Mouse (Mus musculus) heart, adult 2 months (tissue): Measurements from ENCODE around the gene Tmem30a. TPM values are rescaled to one million over a fixed set of nuclear protein-coding genes. Genes with fewer than 3 reads are reported as not detected.
A peak's percentile ranks its signal among the peaks of the same experiment; 100 is the strongest.

Source experiments
- DNase-seq, 2 experiments: peaks; one replicate each; pipeline ENCODE4 v3.0.0; 2021
- H3K27ac ChIP-seq: fragments of 200-600 bp; 2 replicates; pipeline ENCODE4 v1.8.1; 2022
- H3K27me3 ChIP-seq: fragments of 200-500 bp; 2 replicates; pipeline ENCODE4 v1.6.1; 2012; ENCODE audit warnings: mild to moderate bottlenecking, low read length, inconsistent platforms, mixed read lengths; ENCODE audit not compliant: control insufficient read depth, insufficient read depth
- H3K36me3 ChIP-seq: fragments of 200-500 bp; 2 replicates; pipeline ENCODE4 v1.6.1; 2012; ENCODE audit warnings: low read length, inconsistent platforms; ENCODE audit not compliant: control insufficient read depth, insufficient read depth
- H3K4me1 ChIP-seq: fragments of 200-500 bp; 2 replicates; pipeline ENCODE4 v1.6.1; 2011; ENCODE audit warnings: low read length; ENCODE audit not compliant: control insufficient read depth, insufficient read depth
- H3K4me3 ChIP-seq: fragments of 200-600 bp; 2 replicates; pipeline ENCODE4 v1.8.1; 2022
- H3K79me2 ChIP-seq: fragments of 200-500 bp; replicated peaks from 2 replicates; pipeline ENCODE4 v1.6.1; 2012; ENCODE audit warnings: mild to moderate bottlenecking, inconsistent platforms, low read length, moderate library complexity, mixed read lengths; ENCODE audit not compliant: control insufficient read depth, insufficient read depth
- H3K9ac ChIP-seq: fragments of 200-500 bp; 2 replicates; pipeline ENCODE4 v1.6.1; 2012; ENCODE audit warnings: low read depth, mild to moderate bottlenecking, control low read depth, inconsistent platforms, low read length, mixed read lengths
- CTCF ChIP-seq: fragments of 200-600 bp; IDR thresholded peaks from 2 replicates; pipeline ENCODE4 v1.8.1; 2022; ENCODE audit warnings: antibody characterized with exemption, mild to moderate bottlenecking, moderate library complexity
- EP300 ChIP-seq: fragments of 200-500 bp; IDR thresholded peaks from 2 replicates; pipeline ENCODE4 v1.6.1; 2011; ENCODE audit warnings: low read depth, low read length, control low read depth; ENCODE audit not compliant: insufficient read depth
- POLR2A ChIP-seq: fragments of 200-500 bp; IDR thresholded peaks from 2 replicates; pipeline ENCODE4 v1.6.1; 2011; ENCODE audit warnings: mild to moderate bottlenecking, low read depth, low read length, control low read depth; ENCODE audit not compliant: insufficient read depth
- WGBS: fragments of 180-500 bp; shearing (Covaris S2); methylation state at CpG from one replicate; pipeline ENCODE4 v1.1.7; 2018; 5-methylcytosine and 5-hydroxymethylcytosine counted together
- intact Hi-C: fragments of 180-260 bp; cut with DNase I; formaldehyde crosslinking; loops from one replicate; pipeline ENCODE4 v1.15.1; 2025
- long read RNA-seq: library from polyadenylated mRNA; stranded (forward); transcript quantifications from one replicate; pipeline ENCODE4 v2.0.0, GENCODE M21; 2021
- polyA plus RNA-seq: library from polyadenylated mRNA; depleted of rRNA; stranded (reverse); fragments of >200 nt; gene quantifications from 2 replicates; pipeline ENCODE4 v1.2.3, GENCODE M21; 2012; rRNA removed
- total RNA-seq, 2 experiments: library from RNA; stranded (reverse); gene quantifications; 2 replicates each; pipeline ENCODE4 v1.2.3; 2021

The Tmem30a gene
- total RNA-seq (10 to 100 TPM; 56.0 to 65.5 TPM), polyA plus RNA-seq (23.6 and 34.6 TPM in 2 replicates)
- long read RNA-seq, transcript Tmem30a-201 (7 exons, 3,658 nt) = major isoform, 192 of 202 reads
- long read RNA-seq, partial matches to known transcripts = 1 of 202 reads
- long read RNA-seq, other reads (novel, unspliced or antisense) = 5 of 202 reads

- WGBS = under 1% methylated on average over 91 of the region's 91 CpGs
- Histone ChIP-seq H3K79me2 (peaks cover 2% of the 10 kb centered on the region; the same call in 1 of the 2 replicates), H3K36me3 (peaks cover 2% of the 10 kb centered on the region), H3K9ac (peak within 1 kb of the TSS; percentile 86), H3K4me3 (peak within 1 kb of the TSS; percentile 91), H3K27me3 (no peaks in the 10 kb centered on the region), H3K27ac (peak within 1 kb of the TSS; percentile 92), H3K4me1 (peaks cover 4% of the 10 kb centered on the region)
- TF ChIP-seq CTCF (no peak), EP300 (peak; percentile 87), POLR2A (peak; percentile 96)
- peak; percentile 94 to 97 for DNase-seq
- intact Hi-C loops = loop anchor here (1.0 to 5.0 kb wide), 2 partner anchors 34 to 274 kb away; partner anchors contain the start of genes Cox7a2 and Senp6
These were observed at the start of gene Tmem30a for GRCm38 (mm10) chr9:79792841-79793835. Gene Tmem30a, minus strand, starts transcription at chr9:79793507.

- Histone ChIP-seq H3K4me3 (no peak overlapping the region), H3K9ac (no peak overlapping the region), H3K4me1 (no peaks in the 10 kb centered on the region; the same call in 1 of the 2 replicates), H3K27ac (no peak overlapping the region), H3K79me2 (no peaks in the 10 kb centered on the region; the same call in 1 of the 2 replicates), H3K36me3 (peaks cover 2% of the 10 kb centered on the region; the same call in 1 of the 2 replicates), H3K27me3 (no peaks in the 10 kb centered on the region)
- no peak for DNase-seq
- 81% methylated on average over 6 of the region's 6 CpGs for WGBS
- TF ChIP-seq EP300 = no peak
- TF ChIP-seq POLR2A = no peak
- no peak for TF ChIP-seq CTCF
- intact Hi-C loops = no loop called here
These were observed 49.3 kb upstream of the Tmem30a start for GRCm38 (mm10) chr9:79842615-79843014.

GRCm38 (mm10) chr9:79842028-79842427 is 48.7 kb upstream of the Tmem30a start:
- Histone ChIP-seq H3K36me3 (peaks cover 2% of the 10 kb centered on the region; the same call in 1 of the 2 replicates), H3K4me3 (no peak overlapping the region), H3K27ac (no peak overlapping the region), H3K27me3 (no peaks in the 10 kb centered on the region), H3K4me1 (no peaks in the 10 kb centered on the region; the same call in 1 of the 2 replicates), H3K79me2 (no peaks in the 10 kb centered on the region; the same call in 1 of the 2 replicates), H3K9ac (no peak overlapping the region)
- TF ChIP-seq EP300 (no peak), POLR2A (no peak), CTCF (no peak)
- no peak for DNase-seq
- intact Hi-C loops = no loop called here

- Histone ChIP-seq H3K27ac (no peak overlapping the region), H3K79me2 (no peaks in the 10 kb centered on the region), H3K4me3 (no peak overlapping the region), H3K4me1 (peaks cover 3% of the 10 kb centered on the region), H3K36me3 (peaks cover 6% of the 10 kb centered on the region; the same call in 1 of the 2 replicates), H3K27me3 (no peaks in the 10 kb centered on the region), H3K9ac (no peak overlapping the region)
- intact Hi-C loops = no loop called here
- DNase-seq = no peak
- WGBS = 93% methylated on average over 1 of the region's 1 CpGs
- TF ChIP-seq CTCF = no peak
- TF ChIP-seq EP300 = no peak
- TF ChIP-seq POLR2A = no peak
These were observed 38.0 kb upstream of the Tmem30a start for GRCm38 (mm10) chr9:79831294-79831693.

- H3K79me2 ChIP-seq = no peaks in the 10 kb centered on the region
- peak in 1 of 2 experiments; percentile 19 for DNase-seq
- no peaks in the 10 kb centered on the region for H3K27me3 ChIP-seq
- no peak overlapping the region for H3K9ac ChIP-seq
- H3K4me3 ChIP-seq = no peak overlapping the region
- peaks cover 3% of the 10 kb centered on the region for H3K4me1 ChIP-seq
- H3K36me3 ChIP-seq = peaks cover 6% of the 10 kb centered on the region; the same call in 1 of the 2 replicates
- no peak overlapping the region; the same call in 1 of the 2 replicates for H3K27ac ChIP-seq
- intact Hi-C loops = no loop called here
- no peak for TF ChIP-seq POLR2A
- TF ChIP-seq CTCF = no peak
- no peak for TF ChIP-seq EP300
- WGBS = 41% methylated on average over 4 of the region's 4 CpGs
These were observed 37.6 kb upstream of the Tmem30a start for GRCm38 (mm10) chr9:79830874-79831273.
